Mouse (Mus musculus) kidney, embryonic 14.5 days (tissue): Measurements from ENCODE around the gene Lta. TPM values are rescaled to one million over a fixed set of nuclear protein-coding genes. Genes with fewer than 3 reads are reported as not detected.

Experiments
- ATAC-seq: fragments of 200-750 bp; cut with Nextera tagmentation; 2 replicates; pipeline ENCODE4 v1.8.0; 2017; ENCODE audit warnings: moderate number of reproducible peaks, mild to moderate bottlenecking, moderate TSS enrichment, moderate library complexity; ENCODE audit not compliant: low FRiP score, low TSS enrichment
- H3K27ac ChIP-seq: fragments of 300-500 bp; sonication (generic); 2 replicates; pipeline ENCODE4 v1.5.1; 2014; ENCODE audit warnings: low read depth, mild to moderate bottlenecking, low read length, moderate library complexity, mixed read lengths
- H3K27me3 ChIP-seq: fragments of 300-500 bp; sonication (generic); 2 replicates; pipeline ENCODE4 v1.6.1; 2014; ENCODE audit warnings: mild to moderate bottlenecking, low read length; ENCODE audit not compliant: control insufficient read depth, insufficient read depth
- H3K36me3 ChIP-seq: fragments of 300-500 bp; sonication (generic); 2 replicates; pipeline ENCODE4 v1.6.1; 2014; ENCODE audit warnings: low read length, mixed read lengths; ENCODE audit not compliant: control insufficient read depth, insufficient read depth
- H3K4me1 ChIP-seq: fragments of 300-500 bp; sonication (generic); 2 replicates; pipeline ENCODE4 v1.6.1; 2014; ENCODE audit warnings: low read length, mixed read lengths; ENCODE audit not compliant: control insufficient read depth, insufficient read depth
- H3K4me2 ChIP-seq: fragments of 300-500 bp; sonication (generic); replicated peaks from 2 replicates; pipeline ENCODE4 v1.6.1; 2014; ENCODE audit warnings: low read depth, mild to moderate bottlenecking, low read length
- H3K4me3 ChIP-seq: fragments of 300-500 bp; sonication (generic); 2 replicates; pipeline ENCODE4 v1.5.1; 2014; ENCODE audit warnings: mild to moderate bottlenecking, low read length
- H3K9ac ChIP-seq: fragments of 300-500 bp; sonication (generic); 2 replicates; pipeline ENCODE4 v1.6.1; 2014; ENCODE audit warnings: low read depth, mild to moderate bottlenecking, low read length, moderate library complexity
- H3K9me3 ChIP-seq: fragments of 300-500 bp; sonication (generic); 2 replicates; pipeline ENCODE4 v1.6.1; 2016; ENCODE audit warnings: low read length; ENCODE audit not compliant: control insufficient read depth
- WGBS: fragments of 180-500 bp; shearing (Covaris S2); extraction: QIAGEN DNeasy Blood & Tissue Kit; methylation state at CpG from one replicate; pipeline ENCODE4 v1.1.7; 2014; 5-methylcytosine and 5-hydroxymethylcytosine counted together
- polyA plus RNA-seq: library from polyadenylated mRNA; unstranded; fragments of >200 nt; fragmentation: Nextera tagmentation; extraction: Ambion mirVana; gene quantifications from 2 replicates; pipeline ENCODE4 v1.2.1, GENCODE M21; 2014

The Lta gene
- polyA plus RNA-seq, 1 experiment from 2014 or later: not detected

- Histone ChIP-seq H3K36me3 (no peaks in the 10 kb centered on the region), H3K27me3 (no peaks in the 10 kb centered on the region), H3K4me3 (peak overlapping the region; percentile 37), H3K27ac (peak overlapping the region; percentile 57), H3K4me1 (peaks cover 9% of the 10 kb centered on the region; the same call in 1 of the 2 replicates), H3K9me3 (no peaks in the 10 kb centered on the region), H3K4me2 (peak overlapping the region; percentile 55), H3K9ac (peak overlapping the region; percentile 14; the same call in 1 of the 2 replicates)
- peak; percentile 60; the same call in 1 of the 2 replicates for ATAC-seq
- WGBS: 3% methylated on average over 17 of the region's 18 CpGs
Measured at GRCm38 (mm10) chr17:35185639-35186611, 19.2 kb downstream of the Lta start.

- no peak overlapping the region for H3K27ac ChIP-seq
- H3K4me2 ChIP-seq: no peak overlapping the region
- H3K9me3 ChIP-seq: no peaks in the 10 kb centered on the region
- H3K9ac ChIP-seq: no peak overlapping the region
- WGBS: 88% methylated on average over 5 of the region's 5 CpGs
- H3K4me3 ChIP-seq: no peak overlapping the region
- H3K36me3 ChIP-seq: no peaks in the 10 kb centered on the region
- no peaks in the 10 kb centered on the region for H3K27me3 ChIP-seq
- no peaks in the 10 kb centered on the region for H3K4me1 ChIP-seq
- ATAC-seq: no peak
Measured at GRCm38 (mm10) chr17:35180093-35180492, 25.1 kb downstream of the Lta start.

GRCm38 (mm10) chr17:35178528-35178927 lies 26.6 kb downstream of the Lta start:
- Histone ChIP-seq H3K4me1 (no peaks in the 10 kb centered on the region), H3K4me3 (no peak overlapping the region), H3K9ac (no peak overlapping the region), H3K4me2 (no peak overlapping the region), H3K27ac (no peak overlapping the region), H3K27me3 (no peaks in the 10 kb centered on the region), H3K36me3 (no peaks in the 10 kb centered on the region), H3K9me3 (no peaks in the 10 kb centered on the region)
- ATAC-seq: peak; percentile 82
- 19% methylated on average over 5 of the region's 5 CpGs for WGBS

GRCm38 (mm10) chr17:35175968-35176367 lies 29.2 kb downstream of the Lta start, which contains the start of gene Aif1:
Gene Aif1 (minus strand): TSS chr17:35176068.
- no peak for ATAC-seq
- no peaks in the 10 kb centered on the region for H3K9me3 ChIP-seq
- WGBS: 42% methylated on average over 2 of the region's 2 CpGs

GRCm38 (mm10) chr17:35175382-35175781 lies 29.8 kb downstream of the Lta start:
- H3K27me3 ChIP-seq: no peaks in the 10 kb centered on the region
- H3K4me3 ChIP-seq: no peak overlapping the region
- no peak overlapping the region for H3K9ac ChIP-seq
- H3K36me3 ChIP-seq: no peaks in the 10 kb centered on the region
- WGBS: 67% methylated on average over 6 of the region's 6 CpGs
- no peak for ATAC-seq
- no peaks in the 10 kb centered on the region for H3K4me1 ChIP-seq
- no peak overlapping the region for H3K4me2 ChIP-seq
- H3K9me3 ChIP-seq: no peaks in the 10 kb centered on the region
- H3K27ac ChIP-seq: no peak overlapping the region

More at GRCm38 (mm10) chr17:35175968-35176367, 29.2 kb downstream of the Lta start, which contains the start of gene Aif1:
- H3K9ac ChIP-seq: no peak within 1 kb of the TSS
- no peaks in the 10 kb centered on the region for H3K27me3 ChIP-seq
- no peak within 1 kb of the TSS for H3K27ac ChIP-seq
- H3K4me1 ChIP-seq: no peaks in the 10 kb centered on the region
- no peaks in the 10 kb centered on the region for H3K36me3 ChIP-seq
- H3K4me3 ChIP-seq: no peak within 1 kb of the TSS
- H3K4me2 ChIP-seq: no peak within 1 kb of the TSS

GRCm38 (mm10) chr17:35174201-35174977 lies 30.8 kb downstream of the Lta start:
- Histone ChIP-seq H3K27ac (no peak overlapping the region), H3K9ac (no peak overlapping the region), H3K9me3 (no peaks in the 10 kb centered on the region), H3K4me3 (no peak overlapping the region), H3K4me2 (no peak overlapping the region), H3K36me3 (no peaks in the 10 kb centered on the region), H3K27me3 (no peaks in the 10 kb centered on the region), H3K4me1 (no peaks in the 10 kb centered on the region)
- 67% methylated on average over 8 of the region's 8 CpGs for WGBS
- no peak for ATAC-seq

- Histone ChIP-seq H3K9ac (no peak overlapping the region), H3K4me1 (no peaks in the 10 kb centered on the region), H3K36me3 (no peaks in the 10 kb centered on the region), H3K4me3 (no peak overlapping the region), H3K9me3 (no peaks in the 10 kb centered on the region), H3K27ac (no peak overlapping the region), H3K4me2 (no peak overlapping the region), H3K27me3 (no peaks in the 10 kb centered on the region)
- WGBS: 77% methylated on average over 3 of the region's 3 CpGs
- no peak for ATAC-seq
Measured at GRCm38 (mm10) chr17:35173329-35173728, 31.8 kb downstream of the Lta start.

GRCm38 (mm10) chr17:35172445-35173234 lies 32.5 kb downstream of the Lta start:
- Histone ChIP-seq H3K27ac (no peak overlapping the region), H3K4me2 (no peak overlapping the region), H3K4me1 (no peaks in the 10 kb centered on the region), H3K9ac (no peak overlapping the region), H3K9me3 (no peaks in the 10 kb centered on the region), H3K36me3 (no peaks in the 10 kb centered on the region), H3K4me3 (no peak overlapping the region), H3K27me3 (no peaks in the 10 kb centered on the region)
- no peak for ATAC-seq
- WGBS: 72% methylated on average over 11 of the region's 11 CpGs
